Comparison of ENCODE assay signal across 9 mouse cellular contexts in the genomic region with DNA sequence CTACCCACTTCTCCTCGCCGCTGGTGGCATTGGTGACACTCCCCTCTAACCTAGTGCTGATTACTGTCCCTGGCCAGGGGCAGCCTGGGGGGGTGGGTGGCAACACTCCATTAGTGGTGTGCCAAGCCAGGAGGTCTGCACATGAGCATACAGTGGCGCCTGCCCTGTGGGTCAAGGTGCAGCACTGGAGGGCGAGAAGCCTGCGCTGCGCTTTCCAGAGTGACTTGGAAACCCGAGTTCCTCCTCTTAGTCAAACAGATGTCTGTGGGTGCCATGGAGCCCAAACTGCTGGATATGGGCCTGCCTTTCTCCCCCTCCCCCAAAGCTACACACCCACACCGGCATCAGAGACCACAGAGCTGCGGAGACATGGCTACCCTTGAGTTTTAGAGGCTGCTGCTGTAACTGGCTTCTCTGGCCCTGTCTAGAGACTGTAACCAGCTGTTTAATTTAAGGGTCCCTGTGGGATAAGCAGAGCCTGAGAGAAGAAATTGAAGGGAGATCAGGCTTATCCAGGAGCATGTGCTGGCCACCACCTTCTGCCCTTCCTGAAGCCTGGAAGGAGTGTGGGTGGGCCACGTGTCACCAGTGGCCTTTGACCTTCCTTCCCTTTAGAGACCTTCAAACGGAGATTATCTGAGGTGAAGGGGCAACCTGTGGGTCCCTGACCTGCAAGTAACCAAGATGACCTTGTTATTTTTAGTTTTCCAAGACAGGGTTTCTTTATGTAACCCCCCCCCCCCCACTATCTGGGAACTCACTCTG. TPM values are rescaled to one million over a fixed set of nuclear protein-coding genes. Genes with fewer than 3 reads are reported as not detected.
A peak's percentile ranks its signal among the peaks of the same experiment; 100 is the strongest.
DNase-seq lines count a peak whose midpoint lies in the region; ATAC-seq and TF ChIP-seq lines count a peak whose summit lies in the region.
"Had no signal": no experiment of that assay in that cellular context is flagged by ENCODE, and none has a peak within 500 bp of the region (broad histone marks: within the 10 kb centered on the region; RNA-seq: fewer than 3 reads in every experiment).

No protein-coding gene starts in this region.

- peaks cover 62% of the 10 kb centered on the region for H3K36me3 ChIP-seq in forebrain, embryonic 14.5 days (ENCODE audit: control insufficient read depth, insufficient read depth, low read length)
- peaks cover 35% of the 10 kb centered on the region for H3K36me3 ChIP-seq in kidney, embryonic 16.5 days (ENCODE audit: insufficient read depth, low read length)
- peaks cover 19% of the 10 kb centered on the region for H3K36me3 ChIP-seq in myocyte (ENCODE audit: control insufficient read depth, insufficient read depth)

- H3K27me3 ChIP-seq in forebrain, embryonic 14.5 days (replicated peaks; ENCODE audit: control insufficient read depth, insufficient read depth, low read length) = no peaks in the 10 kb centered on the region
- no peaks in the 10 kb centered on the region for H3K27me3 ChIP-seq in kidney, embryonic 16.5 days (ENCODE audit: insufficient read depth, low read length)
- no peaks in the 10 kb centered on the region for H3K27me3 ChIP-seq in myocyte (ENCODE audit: control insufficient read depth, insufficient read depth, insufficient read length)

- no peak for TF ChIP-seq POLR2A in myocyte (IDR thresholded peaks at IDR 0.05; ENCODE audit: insufficient read length, low read depth)

- H3K4me1 ChIP-seq in forebrain, embryonic 14.5 days (ENCODE audit: control insufficient read depth, insufficient read depth, low read length) = peaks cover 10% of the 10 kb centered on the region; the same call in 1 of the 2 replicates
- H3K4me1 ChIP-seq in kidney, embryonic 16.5 days (ENCODE audit: insufficient read depth, low read length) = peaks cover 41% of the 10 kb centered on the region

- no peaks in the 10 kb centered on the region for H3K79me2 ChIP-seq in myocyte (ENCODE audit: control insufficient read depth, insufficient read depth)

- no peak overlapping the region for H3ac ChIP-seq in myocyte (ENCODE audit: control insufficient read depth, insufficient read length)

- H3K4me2 ChIP-seq in forebrain, embryonic 14.5 days (ENCODE audit: low read length) = no peak overlapping the region
- no peak overlapping the region for H3K4me2 ChIP-seq in kidney, embryonic 16.5 days (replicated peaks; ENCODE audit: low read depth, low read length)
- no peak overlapping the region for H3K4me2 ChIP-seq in myocyte (ENCODE audit: low read depth)

- WGBS in forebrain, embryonic 14.5 days = 76% methylated on average over 11 of the region's 11 CpGs
- WGBS in kidney, embryonic 16.5 days = 55% methylated on average over 11 of the region's 11 CpGs

- H3K9me3 ChIP-seq in forebrain, embryonic 14.5 days (replicated peaks; ENCODE audit: control insufficient read depth, low read length) = no peaks in the 10 kb centered on the region
- no peaks in the 10 kb centered on the region for H3K9me3 ChIP-seq in kidney, embryonic 16.5 days (ENCODE audit: low read length)

- peak; percentile 21; the same call in 1 of the 2 replicates for ATAC-seq in forebrain, embryonic 14.5 days
- peak; percentile 15; the same call in 1 of the 2 replicates for ATAC-seq in kidney, embryonic 16.5 days (ENCODE audit: low FRiP score, low TSS enrichment)

- H3K27ac ChIP-seq in forebrain, embryonic 14.5 days (ENCODE audit: low read depth, low read length) = peak overlapping the region; percentile 87
- H3K27ac ChIP-seq in kidney, embryonic 16.5 days (ENCODE audit: low read length) = peak overlapping the region; percentile 15; the same call in 1 of the 2 replicates

- no peak overlapping the region for H3K4me3 ChIP-seq in forebrain, embryonic 14.5 days (ENCODE audit: low read depth, low read length)
- H3K4me3 ChIP-seq in kidney, embryonic 16.5 days (ENCODE audit: low read length) = no peak overlapping the region
- H3K4me3 ChIP-seq in myocyte = no peak overlapping the region

- peak overlapping the region; percentile 40; the same call in 1 of the 2 replicates for H3K9ac ChIP-seq in forebrain, embryonic 14.5 days (ENCODE audit: low read length)
- H3K9ac ChIP-seq in kidney, embryonic 16.5 days (replicated peaks; ENCODE audit: low read length) = no peak overlapping the region; the same call in 1 of the 2 replicates

- intact Hi-C loops in left cerebral cortex, postnatal 4 days (cut with DNase I) = loop anchor here (10.0 kb wide), 1 partner anchor 189 kb away; no protein-coding TSS in a partner anchor

- DNase-seq in layer of hippocampus, adult 9-11 months = peak; percentile 60
- DNase-seq in layer of hippocampus, postnatal 25 days (ENCODE audit: extremely low spot score in 1 of 2, low spot score in 1 of 2) = no peak
- no peak for DNase-seq in forebrain, embryonic 14.5 days (ENCODE audit: low spot score)
- no peak for DNase-seq in right cerebral cortex, postnatal 10 days (ENCODE audit: low spot score in 2 of 2)
- no peak for DNase-seq in left cerebral cortex, postnatal 4 days
- no peak for DNase-seq in gastrocnemius, postnatal 25 days

TF ChIP-seq in myocyte, 11 proteins besides CTCF, POLR2A, EP300 and RAD21:
- TF ChIP-seq POLR2AphosphoS2 (IDR thresholded peaks at IDR 0.05; ENCODE audit: insufficient read length, low read depth) (peak; percentile 21), REST (IDR thresholded peaks at IDR 0.05; ENCODE audit: insufficient read depth, insufficient read length) (no peak)
TF ChIP-seq in myocyte: peak in this region for 1.

RNA-seq across cellular contexts. Expression of gene Gpd1, which starts 1.2 kb away (rescaled TPM):
- 100 to 1,000 TPM; 128 to 145 TPM for total RNA-seq in layer of hippocampus, postnatal 25 days (2021)
- polyA plus RNA-seq in forebrain, embryonic 14.5 days (2014; fragmentation: Nextera tagmentation; extraction: Ambion mirVana) = 0.77 and 1.2 TPM in 2 replicates
- 45.4 and 46.1 TPM in 2 replicates for polyA plus RNA-seq in kidney, embryonic 16.5 days (2015; fragmentation: Nextera tagmentation; extraction: Ambion mirVana)
- 6.9 TPM for polyA plus RNA-seq in myocyte (2012; fragmentation: generic; extraction: Trizol)
- 1 to 10 TPM; 6.7 to 6.8 TPM for total RNA-seq in left cerebral cortex, postnatal 4 days (2021)
- 100 to 1,000 TPM; 415 to 536 TPM for total RNA-seq in gastrocnemius, postnatal 25 days (2021)

RNA-seq across cellular contexts. Expression of gene Cox14, which starts 9.3 kb away (rescaled TPM):
- 100 to 1,000 TPM; 124 to 135 TPM for total RNA-seq in layer of hippocampus, postnatal 25 days (2021)
- polyA plus RNA-seq in forebrain, embryonic 14.5 days (2014; fragmentation: Nextera tagmentation; extraction: Ambion mirVana) = 195 and 238 TPM in 2 replicates
- 193 and 197 TPM in 2 replicates for polyA plus RNA-seq in kidney, embryonic 16.5 days (2015; fragmentation: Nextera tagmentation; extraction: Ambion mirVana)
- 410 TPM for polyA plus RNA-seq in myocyte (2012; fragmentation: generic; extraction: Trizol)
- total RNA-seq in left cerebral cortex, postnatal 4 days (2021) = 10 to 100 TPM; 68.0 to 73.4 TPM
- total RNA-seq in gastrocnemius, postnatal 25 days (2021) = 100 to 1,000 TPM; 171 to 172 TPM

RNA-seq across cellular contexts. Expression of gene Gm17349, which starts 10.9 kb away (rescaled TPM):
- total RNA-seq in layer of hippocampus, postnatal 25 days (2021) = 1 to 10 TPM; 5.3 to 9.0 TPM
- polyA plus RNA-seq in forebrain, embryonic 14.5 days (2014; fragmentation: Nextera tagmentation; extraction: Ambion mirVana) = not detected in 2 replicates
- not detected in 2 replicates for polyA plus RNA-seq in kidney, embryonic 16.5 days (2015; fragmentation: Nextera tagmentation; extraction: Ambion mirVana)
- not detected for polyA plus RNA-seq in myocyte (2012; fragmentation: generic; extraction: Trizol)
- not detected for total RNA-seq in left cerebral cortex, postnatal 4 days (2021)
- 1 to 10 TPM in 1 of 2 experiments, not detected in 1; 1.6 TPM for total RNA-seq in gastrocnemius, postnatal 25 days (2021)
- polyA plus RNA-seq: limb, embryonic 11.5 days had no signal

RNA-seq across cellular contexts. Expression of gene Smarcd1, which starts 14.2 kb away (rescaled TPM):
- total RNA-seq in layer of hippocampus, postnatal 25 days (2021) = 100 to 1,000 TPM; 101 to 117 TPM
- polyA plus RNA-seq in forebrain, embryonic 14.5 days (2014; fragmentation: Nextera tagmentation; extraction: Ambion mirVana) = 90.7 and 98.1 TPM in 2 replicates
- polyA plus RNA-seq in kidney, embryonic 16.5 days (2015; fragmentation: Nextera tagmentation; extraction: Ambion mirVana) = 49.8 and 56.3 TPM in 2 replicates
- 18.9 TPM for polyA plus RNA-seq in myocyte (2012; fragmentation: generic; extraction: Trizol)
- 100 to 1,000 TPM; 134 to 148 TPM for total RNA-seq in left cerebral cortex, postnatal 4 days (2021)
- total RNA-seq in gastrocnemius, postnatal 25 days (2021) = 1 to 10 TPM; 4.6 to 5.9 TPM

RNA-seq across cellular contexts. Expression of gene Asic1, which starts 46.0 kb away (rescaled TPM):
- 10 to 100 TPM; 29.6 to 32.0 TPM for total RNA-seq in layer of hippocampus, postnatal 25 days (2021)
- 15.6 and 18.9 TPM in 2 replicates for polyA plus RNA-seq in forebrain, embryonic 14.5 days (2014; fragmentation: Nextera tagmentation; extraction: Ambion mirVana)
- polyA plus RNA-seq in kidney, embryonic 16.5 days (2015; fragmentation: Nextera tagmentation; extraction: Ambion mirVana) = 1.7 TPM in 2 replicates
- 2.0 TPM for polyA plus RNA-seq in myocyte (2012; fragmentation: generic; extraction: Trizol)
- 100 to 1,000 TPM; 101 to 102 TPM for total RNA-seq in left cerebral cortex, postnatal 4 days (2021)
- under 1 TPM; 0.08 to 0.61 TPM for total RNA-seq in gastrocnemius, postnatal 25 days (2021)

Comparison
In these comparisons a context has a peak if more than half of its experiments do, and no peak if none do; other contexts are left out.
1. RNA of gene Gpd1, which starts 1.2 kb away (total RNA-seq): 415 to 536 TPM in gastrocnemius, postnatal 25 days and 128 to 145 TPM in layer of hippocampus, postnatal 25 days; 6.7 to 6.8 TPM in left cerebral cortex, postnatal 4 days; every median in the first group is over 10 times any median in the second.